Mouse (Mus musculus) cerebellum, postnatal 4 days (tissue): ENCODE measurements around the gene Lag3.

ENCODE experiments used
- DNase-seq, 2 experiments: peaks; one replicate each; pipeline ENCODE4 v3.0.0; 2022; ENCODE audit warnings: low spot score in 2 of 2, mixed read lengths in 1 of 2

Lag3 gene

GRCm38 (mm10) chr6:124919695-124920317 is 8.3 kb upstream of the Lag3 start, which contains the start of gene Ptms:
Gene Ptms (minus strand): TSS chr6:124920103.
- DNase-seq = peak; percentile 75 to 94

GRCm38 (mm10) chr6:124918890-124919627 is 7.6 kb upstream of the Lag3 start:
- DNase-seq = no peak

- no peak for DNase-seq
Measured at GRCm38 (mm10) chr6:124918331-124918690, 6.8 kb upstream of the Lag3 start.

GRCm38 (mm10) chr6:124917518-124918330 is 6.2 kb upstream of the Lag3 start:
- DNase-seq = peak; percentile 81 to 91

- peak; percentile 93 to 98 for DNase-seq
Measured at GRCm38 (mm10) chr6:124916695-124917517, 5.4 kb upstream of the Lag3 start.

- DNase-seq = peak in 1 of 2 experiments; percentile 36
Measured at GRCm38 (mm10) chr6:124915942-124916694, 4.6 kb upstream of the Lag3 start.

- DNase-seq = no peak
Measured at GRCm38 (mm10) chr6:124915160-124915941, 3.8 kb upstream of the Lag3 start.

- DNase-seq = no peak
Measured at GRCm38 (mm10) chr6:124914511-124914910, 3.0 kb upstream of the Lag3 start.

- DNase-seq = no peak
Measured at GRCm38 (mm10) chr6:124913721-124914285, 2.3 kb upstream of the Lag3 start.

GRCm38 (mm10) chr6:124913214-124913613 is 1.7 kb upstream of the Lag3 start:
- DNase-seq = no peak

- no peak for DNase-seq
Measured at GRCm38 (mm10) chr6:124910032-124910431, 1.5 kb downstream of the Lag3 start.

GRCm38 (mm10) chr6:124907767-124908166 is 3.7 kb downstream of the Lag3 start:
- DNase-seq = no peak

GRCm38 (mm10) chr6:124904991-124905860 is 6.3 kb downstream of the Lag3 start:
- DNase-seq = no peak

- DNase-seq = peak in 1 of 2 experiments; percentile 71
Measured at GRCm38 (mm10) chr6:124904161-124904981, 7.1 kb downstream of the Lag3 start.

- DNase-seq = peak; percentile 98 to 99
Measured at GRCm38 (mm10) chr6:124903580-124904151, 7.8 kb downstream of the Lag3 start.

GRCm38 (mm10) chr6:124901851-124902250 is 9.7 kb downstream of the Lag3 start:
- DNase-seq = no peak

GRCm38 (mm10) chr6:124900801-124901480 is 10.6 kb downstream of the Lag3 start:
- peak in 1 of 2 experiments; percentile 44 for DNase-seq
